ENCODE assay signal across 7 mouse cellular contexts in the genomic region with DNA sequence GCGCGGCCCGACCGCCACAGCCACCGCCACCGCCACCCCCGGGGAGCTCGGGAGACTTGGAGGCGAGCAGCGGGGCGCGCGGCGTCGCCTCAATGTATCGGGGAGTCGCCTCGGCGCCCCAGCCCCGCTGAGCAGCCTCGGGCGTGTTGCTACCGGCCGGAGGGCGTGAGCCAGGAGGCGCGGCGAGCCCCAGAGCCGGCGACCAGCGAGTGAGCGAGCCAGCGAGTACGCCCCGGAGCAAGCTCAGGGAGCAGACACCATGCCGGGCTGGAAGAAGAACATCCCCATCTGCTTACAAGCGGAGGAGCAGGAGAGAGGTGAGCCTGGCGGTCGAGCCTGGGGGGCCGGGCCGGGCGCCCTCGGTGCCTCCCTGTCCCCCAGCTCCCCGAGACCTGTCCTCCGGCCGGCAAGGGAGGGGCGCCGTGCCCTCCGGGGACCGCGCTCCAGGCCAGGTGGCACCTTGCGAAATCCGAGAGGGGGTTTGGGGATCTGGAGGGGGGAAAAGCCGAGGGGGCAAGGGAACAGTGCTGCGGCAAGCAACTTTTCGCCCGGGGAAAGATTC. TPM values are rescaled to one million over a fixed set of nuclear protein-coding genes. Genes with fewer than 3 reads are reported as not detected.
DNase-seq lines count a peak whose midpoint lies in the region; ATAC-seq and TF ChIP-seq lines count a peak whose summit lies in the region.

No protein-coding gene starts in this region.

- ATAC-seq in heart, embryonic 12.5 days (ENCODE audit: insufficient number of reproducible peaks, low FRiP score), result peak; percentile 56
- peak; percentile 60 for ATAC-seq in kidney, postnatal 0 days (replicated peaks; ENCODE audit: low FRiP score, low read depth)
- ATAC-seq in lung, postnatal 0 days, result peak; percentile 65

- no peak for TF ChIP-seq CTCF in kidney, postnatal 0 days (IDR thresholded peaks at IDR 0.05; ENCODE audit: low read depth)
- TF ChIP-seq CTCF in lung, postnatal 0 days (IDR thresholded peaks at IDR 0.05), result no peak

- H3K4me2 ChIP-seq in heart, embryonic 12.5 days, result peak overlapping the region; percentile 99
- H3K4me2 ChIP-seq in kidney, postnatal 0 days (ENCODE audit: low read length), result peak overlapping the region; percentile 99
- H3K4me2 ChIP-seq in lung, postnatal 0 days (replicated peaks; ENCODE audit: low read depth, low read length), result peak overlapping the region; percentile 99

- no peak for TF ChIP-seq EP300 in lung, postnatal 0 days (IDR thresholded peaks at IDR 0.05)

- peak overlapping the region; percentile 86 for H3K9ac ChIP-seq in heart, embryonic 12.5 days
- peak overlapping the region; percentile 73 for H3K9ac ChIP-seq in kidney, postnatal 0 days (ENCODE audit: low read depth, low read length)
- no peak overlapping the region for H3K9ac ChIP-seq in lung, postnatal 0 days (replicated peaks; ENCODE audit: low read depth)

- peak overlapping the region; percentile 82 for H3K4me3 ChIP-seq in heart, embryonic 12.5 days
- H3K4me3 ChIP-seq in kidney, postnatal 0 days (replicated peaks; ENCODE audit: low read depth, low read length), result peak overlapping the region; percentile 74
- H3K4me3 ChIP-seq in lung, postnatal 0 days (ENCODE audit: low read depth, low read length), result peak overlapping the region; percentile 57

- peaks cover 5% of the 10 kb centered on the region; the same call in 1 of the 2 replicates for H3K27me3 ChIP-seq in heart, embryonic 12.5 days (replicated peaks)
- no peaks in the 10 kb centered on the region for H3K27me3 ChIP-seq in kidney, postnatal 0 days (ENCODE audit: insufficient read depth, low read length)
- no peaks in the 10 kb centered on the region for H3K27me3 ChIP-seq in lung, postnatal 0 days (replicated peaks; ENCODE audit: insufficient read depth, low read length)

- WGBS in heart, embryonic 12.5 days, result under 1% methylated on average over 48 of the region's 57 CpGs
- under 1% methylated on average over 46 of the region's 57 CpGs for WGBS in kidney, postnatal 0 days
- WGBS in lung, postnatal 0 days, result 0% methylated on average over 21 of the region's 57 CpGs

- peaks cover 12% of the 10 kb centered on the region for H3K4me1 ChIP-seq in heart, embryonic 12.5 days (replicated peaks)
- no peaks in the 10 kb centered on the region; the same call in 1 of the 2 replicates for H3K4me1 ChIP-seq in kidney, postnatal 0 days (replicated peaks; ENCODE audit: insufficient read depth, low read length)
- H3K4me1 ChIP-seq in lung, postnatal 0 days (ENCODE audit: insufficient read depth, low read depth, low read length), result no peaks in the 10 kb centered on the region

- peak; percentile 13 to 23 for DNase-seq in B cell, adult 2 months
- DNase-seq in CD4-positive helper T cell, adult 2 months (ENCODE audit: low read depth, low spot score), result peak; percentile 3
- DNase-seq in cerebellum, postnatal 14 days, result peak; percentile 41 to 51
- DNase-seq in kidney, postnatal 0 days (ENCODE audit: low spot score), result peak; percentile 46
- DNase-seq in lung, postnatal 0 days (ENCODE audit: low spot score), result peak; percentile 40
- peak; percentile 43 for DNase-seq in right cerebral cortex, postnatal 4 days

- no peaks in the 10 kb centered on the region for H3K36me3 ChIP-seq in heart, embryonic 12.5 days
- no peaks in the 10 kb centered on the region for H3K36me3 ChIP-seq in kidney, postnatal 0 days (ENCODE audit: insufficient read depth, low read length)
- H3K36me3 ChIP-seq in lung, postnatal 0 days (ENCODE audit: insufficient read depth, low read length), result no peaks in the 10 kb centered on the region

- peak overlapping the region; percentile 23 for H3K27ac ChIP-seq in heart, embryonic 12.5 days (ENCODE audit: poor library complexity, severe bottlenecking)
- H3K27ac ChIP-seq in kidney, postnatal 0 days, result peak overlapping the region; percentile 63; the same call in 1 of the 2 replicates
- H3K27ac ChIP-seq in lung, postnatal 0 days (ENCODE audit: low read length), result no peak overlapping the region

- no peaks in the 10 kb centered on the region for H3K9me3 ChIP-seq in heart, embryonic 12.5 days (replicated peaks)
- no peaks in the 10 kb centered on the region for H3K9me3 ChIP-seq in kidney, postnatal 0 days (replicated peaks; ENCODE audit: low read length)
- no peaks in the 10 kb centered on the region for H3K9me3 ChIP-seq in lung, postnatal 0 days (ENCODE audit: low read length)

RNA-seq across cellular contexts. Expression of gene Grip1, which starts 0.6 kb away (rescaled TPM):
- 3.1 and 3.9 TPM in 2 replicates for polyA plus RNA-seq in heart, embryonic 12.5 days (2016; fragmentation: Nextera tagmentation; extraction: Ambion mirVana)
- 3.1 and 3.2 TPM in 2 replicates for polyA plus RNA-seq in kidney, postnatal 0 days (2015; fragmentation: Nextera tagmentation; extraction: Ambion mirVana)
- polyA plus RNA-seq in lung, postnatal 0 days (2015; fragmentation: Nextera tagmentation; extraction: Ambion mirVana), result 0.87 and 1.2 TPM in 2 replicates
